Mouse (Mus musculus) CH12.LX (cell line): ENCODE results near the gene Hgd.

Source experiments
- CHD2 ChIP-seq: IDR thresholded peaks from 2 replicates; pipeline ENCODE4 v1.6.1; 2011; ENCODE audit warnings: low read length, improper control_type of control experiment
- CTCF ChIP-seq, 2 experiments: IDR thresholded peaks in 1 of 2; conservative IDR thresholded peaks in 1 of 2; 2 replicates each; pipeline ENCODE4 v1.5.1; 2011 to 2012; ENCODE audit warnings: low read depth in 2 of 2, low read length in 2 of 2, improper control_type of control experiment in 1 of 2, inconsistent platforms in 1 of 2, mild to moderate bottlenecking in 1 of 2, moderate library complexity in 1 of 2
- EP300 ChIP-seq: IDR thresholded peaks from 2 replicates; pipeline ENCODE4 v1.6.1; 2011; ENCODE audit warnings: low read length, improper control_type of control experiment
- GABPA ChIP-seq: IDR thresholded peaks from 2 replicates; pipeline ENCODE4 v1.6.1; 2012; ENCODE audit warnings: low read depth, low read length, improper control_type of control experiment, inconsistent platforms; ENCODE audit not compliant: insufficient replicate concordance
- HCFC1 ChIP-seq: IDR thresholded peaks from 2 replicates; pipeline ENCODE4 v1.6.1; 2012; ENCODE audit warnings: low read depth, mild to moderate bottlenecking, inconsistent platforms, low read length, improper control_type of control experiment
- IRF4 ChIP-seq: IDR thresholded peaks from 2 replicates; pipeline ENCODE4 v1.6.1; 2014; ENCODE audit warnings: low read depth, mild to moderate bottlenecking, inconsistent platforms, low read length, improper control_type of control experiment
- MAX ChIP-seq: IDR thresholded peaks from 2 replicates; pipeline ENCODE4 v1.6.1; 2011; ENCODE audit warnings: low read length, improper control_type of control experiment
- MXI1 ChIP-seq: IDR thresholded peaks from 2 replicates; pipeline ENCODE4 v1.6.1; 2011; ENCODE audit warnings: mild to moderate bottlenecking, low read depth, low read length, improper control_type of control experiment
- NELFE ChIP-seq: IDR thresholded peaks from 2 replicates; pipeline ENCODE4 v1.6.1; 2011; ENCODE audit warnings: low read depth, low read length, improper control_type of control experiment
- POLR2A ChIP-seq: IDR thresholded peaks from 2 replicates; pipeline ENCODE4 v1.6.1; 2011; ENCODE audit warnings: low read depth, mild to moderate bottlenecking, improper control_type of control experiment, low read length
- POLR2AphosphoS2 ChIP-seq: IDR thresholded peaks from 2 replicates; pipeline ENCODE4 v1.6.1; 2011; ENCODE audit warnings: low read depth, low read length, improper control_type of control experiment
- RCOR1 ChIP-seq: conservative IDR thresholded peaks from 2 replicates; pipeline ENCODE4 v1.6.1; 2012; ENCODE audit warnings: low read depth, mild to moderate bottlenecking, inconsistent platforms, low read length, improper control_type of control experiment
- SIN3A ChIP-seq: IDR thresholded peaks from 2 replicates; pipeline ENCODE4 v1.6.1; 2012; ENCODE audit warnings: low read length, improper control_type of control experiment, inconsistent platforms
- USF1 ChIP-seq: IDR thresholded peaks from 2 replicates; pipeline ENCODE4 v1.6.1; 2014; ENCODE audit warnings: low read depth, mild to moderate bottlenecking, inconsistent platforms, low read length, improper control_type of control experiment

- TF ChIP-seq MXI1 (no peak), CTCF (conservative IDR thresholded peaks at IDR 0.05 in 1 of 2, IDR thresholded peaks at IDR 0.05 in 1 of 2; ENCODE audit: low read depth in 2 of 2, low read length in 2 of 2) (no peak), GABPA (no peak), POLR2A (no peak), EP300 (no peak), POLR2AphosphoS2 (no peak), IRF4 (no peak), CHD2 (no peak), HCFC1 (no peak), NELFE (no peak), USF1 (no peak), SIN3A (no peak), RCOR1 (no peak), MAX (no peak)
These were observed 100.9 kb downstream of the Hgd start for GRCm38 (mm10) chr16:37680831-37681230.
